Mouse (Mus musculus): ENCODE data around the gene Alg12.

DNA sequence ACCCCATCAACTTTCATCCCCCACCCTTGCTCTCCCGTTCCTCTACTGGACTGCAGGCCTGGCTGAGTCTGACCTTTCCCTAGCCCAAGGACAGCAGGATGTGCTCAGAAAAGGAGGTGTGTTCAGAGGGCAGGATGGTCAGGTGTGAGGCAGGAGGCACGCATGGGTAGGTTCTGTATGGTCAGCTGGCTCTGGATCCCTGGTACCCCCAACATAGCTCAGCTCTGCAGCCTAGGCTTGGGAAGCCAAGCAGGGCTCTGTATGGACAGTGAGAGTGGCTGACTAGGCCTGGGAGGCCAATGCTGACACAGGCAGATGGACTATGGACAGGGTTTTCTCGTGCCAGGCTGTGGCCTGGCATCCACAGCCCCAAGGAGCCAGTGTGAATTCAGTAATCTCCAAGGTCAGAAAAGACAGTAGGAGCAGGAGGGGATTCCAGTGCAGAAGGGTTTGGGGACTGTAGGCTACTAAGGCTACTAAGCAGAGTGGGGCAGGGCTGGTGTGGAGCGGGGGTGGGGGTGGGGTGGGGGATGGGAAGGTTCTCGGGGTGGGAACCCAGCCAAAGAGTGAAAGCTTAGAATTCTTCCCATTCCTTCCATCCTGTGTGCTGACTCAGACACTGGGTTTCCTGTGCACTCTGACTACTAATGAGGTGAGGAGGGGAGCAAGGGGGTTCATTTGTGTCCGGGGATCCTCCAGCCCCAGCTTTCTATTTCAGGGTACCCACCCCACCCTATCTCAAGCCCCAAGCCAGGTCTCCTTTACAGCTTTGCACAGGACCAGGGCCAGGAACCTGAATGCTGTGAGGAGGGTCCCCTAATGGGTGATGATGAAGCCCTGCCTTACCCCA, 35.2 kb upstream of the Alg12 start:
- TF ChIP-seq CTCF (IDR thresholded peaks at IDR 0.05; ENCODE audit: extremely low read depth, insufficient read depth, insufficient read length, insufficient replicate concordance) (no peak), POLR2A (IDR thresholded peaks at IDR 0.05; ENCODE audit: low read depth, low read length) (no peak)

Data from spleen, adult 2 months (tissue).